Mouse (Mus musculus) left cerebral cortex, postnatal 14 days (tissue): ENCODE results near the gene Ptprm. TPM values are rescaled to one million over a fixed set of nuclear protein-coding genes. Genes with fewer than 3 reads are reported as not detected.
A peak's percentile ranks its signal among the peaks of the same experiment; 100 is the strongest.

Source experiments
- DNase-seq, 2 experiments: peaks; one replicate each; pipeline ENCODE4 v3.0.0; 2021 to 2022; ENCODE audit warnings: low spot score in 2 of 2, mixed read lengths in 1 of 2
- intact Hi-C: fragments of 180-260 bp; cut with DNase I; formaldehyde crosslinking; loops from one replicate; pipeline ENCODE4 v1.15.1; 2025
- total RNA-seq, 2 experiments: library from RNA; stranded (reverse); gene quantifications; 2 replicates each; pipeline ENCODE4 v1.2.3; 2021

Ptprm gene
- total RNA-seq, 2 experiments from 2014 or later, result 36.2 to 41.9 TPM

DNA sequence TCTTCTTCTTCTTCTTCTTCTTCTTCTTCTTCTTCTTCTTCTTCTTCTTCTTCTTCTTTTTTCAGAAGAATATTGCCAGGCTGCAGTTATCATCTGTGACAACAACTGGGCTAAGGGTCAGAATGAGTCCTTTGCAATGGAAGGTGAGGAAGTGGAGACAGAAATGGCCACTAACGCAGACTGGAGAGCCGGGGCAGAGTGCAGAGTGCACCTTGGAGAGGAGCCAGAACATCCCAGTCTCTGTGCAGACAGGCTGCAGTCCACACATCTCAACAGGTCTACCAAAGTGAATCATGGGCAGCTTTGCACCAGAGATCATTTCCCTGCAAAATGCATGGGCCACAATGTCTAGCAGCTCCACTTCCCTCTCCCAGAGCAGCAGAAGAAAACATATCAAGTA is 239.4 kb downstream of the Ptprm start:
- DNase-seq, result no peak

DNA sequence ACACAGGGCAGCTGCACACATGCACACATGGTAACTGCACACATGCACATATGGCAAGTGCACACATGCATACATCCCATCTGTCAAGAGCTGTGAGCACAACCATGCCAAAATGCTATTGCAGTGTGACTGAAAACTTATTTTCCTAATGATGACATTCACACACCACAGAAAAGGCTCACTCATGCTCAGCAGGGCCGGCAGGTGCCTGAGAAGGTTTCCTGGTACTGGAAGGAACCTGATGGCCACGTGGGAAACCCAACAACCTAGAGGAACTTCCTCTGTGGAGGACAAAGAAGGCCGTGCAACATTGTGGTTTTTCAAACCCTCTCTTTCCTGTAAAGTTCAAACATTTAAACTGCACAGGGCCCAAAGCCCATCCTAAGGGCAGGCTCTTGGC is 241.6 kb downstream of the Ptprm start:
- intact Hi-C loops, result no loop called here
- no peak for DNase-seq

More for the DNA sequence above, 239.4 kb downstream of the Ptprm start:
- intact Hi-C loops, result no loop called here

GRCm38 (mm10) chr17:67106176-67106575 is 248.1 kb downstream of the Ptprm start:
- no peak for DNase-seq
- intact Hi-C loops, result no loop called here

GRCm38 (mm10) chr17:67102051-67102450 is 252.2 kb downstream of the Ptprm start:
- intact Hi-C loops, result no loop called here
- no peak for DNase-seq

DNA sequence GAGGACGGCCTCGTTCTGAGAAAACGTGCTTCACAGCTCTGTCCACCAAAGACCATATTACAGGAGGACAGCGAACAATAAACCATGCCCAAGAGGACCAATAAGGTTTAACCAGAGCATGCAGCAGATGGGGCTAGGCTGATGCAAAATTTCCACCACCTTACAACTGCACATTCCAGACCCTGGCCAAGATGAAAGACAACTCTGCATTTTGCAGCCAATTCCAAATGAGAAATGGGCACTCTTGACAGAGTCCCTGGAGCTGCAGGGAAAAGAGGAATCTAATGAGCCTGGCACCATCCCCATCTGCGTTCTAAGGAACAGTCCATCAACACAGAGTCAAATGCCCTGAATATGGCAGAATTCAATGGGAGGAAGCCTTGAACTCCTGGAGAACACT is 263.3 kb downstream of the Ptprm start:
- no peak for DNase-seq
- intact Hi-C loops, result no loop called here

DNA sequence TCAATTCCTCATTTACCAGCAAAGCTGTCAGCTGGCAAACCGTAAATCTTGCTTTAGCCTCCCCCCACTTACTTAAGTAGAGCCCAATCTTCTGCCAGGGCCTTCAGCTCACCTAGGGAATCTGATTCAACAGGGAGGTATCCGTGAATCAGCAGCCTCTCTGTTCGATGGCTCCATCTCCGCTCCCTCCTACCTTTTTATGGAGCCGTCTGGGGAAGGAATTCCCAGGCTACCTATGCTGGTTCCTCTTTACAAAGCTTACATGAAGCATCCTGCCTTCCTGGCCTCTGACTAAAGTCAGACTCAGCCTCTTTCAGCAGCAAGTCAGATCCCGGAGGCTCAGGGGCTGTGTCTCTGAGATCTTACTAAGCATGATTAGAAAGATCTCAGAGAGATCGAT is 264.1 kb downstream of the Ptprm start:
- intact Hi-C loops, result no loop called here
- DNase-seq, result no peak

DNA sequence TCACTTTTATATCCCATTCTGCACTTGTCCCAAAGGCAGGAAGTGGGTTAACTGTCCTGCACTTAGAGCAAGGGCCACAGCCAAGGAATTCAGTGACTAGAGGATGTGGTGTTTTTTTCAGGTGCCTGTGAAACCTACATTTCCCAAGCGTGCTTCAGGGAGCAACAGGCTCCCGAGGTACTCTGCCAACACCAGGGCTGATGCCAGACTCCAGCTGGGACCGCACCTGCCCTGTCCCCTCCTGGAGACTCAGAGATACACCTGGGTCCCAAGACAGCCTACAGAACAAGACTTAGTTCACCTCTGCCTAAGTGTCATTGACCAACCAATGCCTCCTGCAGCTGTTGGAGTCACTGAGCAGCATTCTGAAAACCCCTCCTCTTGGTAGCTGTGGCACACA is 264.6 kb downstream of the Ptprm start:
- DNase-seq, result no peak
- intact Hi-C loops, result no loop called here

GRCm38 (mm10) chr17:67087585-67087984 is 266.7 kb downstream of the Ptprm start:
- DNase-seq, result no peak
- intact Hi-C loops, result no loop called here

DNA sequence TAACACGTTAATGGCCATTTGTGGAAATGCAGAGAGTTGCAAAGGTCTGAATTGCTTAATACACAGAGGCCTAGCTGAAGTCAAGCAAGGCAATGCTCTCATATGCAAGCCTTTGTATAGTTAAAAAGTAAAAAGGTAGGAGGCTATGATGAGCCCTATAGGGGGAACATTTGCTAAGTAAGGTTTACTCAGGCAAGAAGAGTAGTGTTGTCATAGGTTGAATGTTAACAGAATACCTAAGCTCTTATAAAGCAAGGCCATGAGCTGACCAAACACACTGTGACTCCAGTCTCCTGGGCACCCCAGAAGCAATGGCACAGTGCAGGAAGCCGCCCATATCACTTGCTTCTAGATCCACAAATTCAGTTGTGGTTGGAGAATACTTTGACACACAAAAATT is 267.4 kb downstream of the Ptprm start:
- intact Hi-C loops, result no loop called here
- no peak for DNase-seq

DNA sequence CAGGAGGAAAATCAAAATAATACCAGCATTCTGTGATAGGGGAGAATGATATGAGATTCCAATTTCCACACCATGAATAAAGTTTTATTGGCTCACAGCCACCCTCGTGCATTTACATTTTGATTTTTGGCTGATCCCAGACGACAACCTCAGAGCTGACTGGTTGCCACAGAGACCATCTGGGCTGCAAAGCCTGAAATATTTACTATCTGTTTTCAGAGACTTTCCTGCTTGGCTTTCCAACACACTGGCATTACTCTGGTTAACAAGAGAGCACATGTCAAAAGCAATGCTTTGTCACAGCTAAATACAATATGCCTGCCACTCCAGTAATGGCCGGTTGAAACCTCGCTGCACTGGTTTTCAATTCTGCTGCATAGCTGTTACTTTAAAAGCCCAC is 269.8 kb downstream of the Ptprm start:
- intact Hi-C loops, result no loop called here
- DNase-seq, result no peak

GRCm38 (mm10) chr17:67084093-67084492 is 270.2 kb downstream of the Ptprm start:
- no peak for DNase-seq
- intact Hi-C loops, result no loop called here

DNA sequence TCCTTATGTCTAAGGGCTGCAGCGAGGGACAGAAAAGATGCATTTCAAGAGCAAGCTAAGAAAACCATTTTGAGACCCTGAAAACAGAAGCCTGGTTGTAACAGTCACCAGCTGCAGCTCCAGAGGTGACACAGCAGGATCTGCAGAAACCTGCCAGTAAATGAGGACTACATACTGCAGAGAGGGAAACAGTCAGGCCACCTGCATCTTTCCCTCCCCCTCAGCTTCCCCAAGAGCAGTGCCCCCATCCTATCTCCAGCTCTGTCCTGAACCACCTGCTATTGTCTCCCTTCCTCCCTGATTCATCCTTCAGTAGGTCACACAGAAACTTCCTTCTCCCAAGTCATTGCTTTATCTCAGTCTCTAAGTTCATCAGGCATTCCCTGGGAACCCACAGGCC is 274.7 kb downstream of the Ptprm start:
- no peak for DNase-seq
- intact Hi-C loops, result no loop called here

- no peak for DNase-seq
- intact Hi-C loops, result no loop called here
These were observed 280.7 kb downstream of the Ptprm start for GRCm38 (mm10) chr17:67073580-67073979.

- intact Hi-C loops, result no loop called here
- DNase-seq, result no peak
These were observed 281.1 kb downstream of the Ptprm start for GRCm38 (mm10) chr17:67073139-67073538.

GRCm38 (mm10) chr17:67071231-67072009 is 282.8 kb downstream of the Ptprm start:
- intact Hi-C loops, result no loop called here
- DNase-seq, result peak; percentile 36 to 37

DNA sequence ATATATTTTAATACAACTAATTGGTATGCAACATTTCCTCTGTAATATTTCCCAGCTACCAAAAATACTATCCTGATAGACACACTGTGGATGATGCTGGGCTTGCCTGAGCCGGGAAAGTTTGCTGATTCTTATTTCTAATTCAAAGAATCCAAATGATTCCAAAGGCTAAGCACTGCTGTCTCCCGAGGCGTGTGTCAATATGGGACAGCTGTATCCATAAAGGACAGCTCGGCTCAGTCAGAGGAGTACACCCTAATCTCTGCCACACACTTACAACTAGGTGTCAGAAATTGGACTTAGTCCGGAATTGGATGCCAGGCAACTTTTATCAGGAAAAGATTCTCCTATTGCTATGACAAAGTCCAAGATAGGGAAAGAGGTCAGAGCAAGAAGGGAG is 290.6 kb downstream of the Ptprm start:
- no peak for DNase-seq
- intact Hi-C loops, result no loop called here

DNA sequence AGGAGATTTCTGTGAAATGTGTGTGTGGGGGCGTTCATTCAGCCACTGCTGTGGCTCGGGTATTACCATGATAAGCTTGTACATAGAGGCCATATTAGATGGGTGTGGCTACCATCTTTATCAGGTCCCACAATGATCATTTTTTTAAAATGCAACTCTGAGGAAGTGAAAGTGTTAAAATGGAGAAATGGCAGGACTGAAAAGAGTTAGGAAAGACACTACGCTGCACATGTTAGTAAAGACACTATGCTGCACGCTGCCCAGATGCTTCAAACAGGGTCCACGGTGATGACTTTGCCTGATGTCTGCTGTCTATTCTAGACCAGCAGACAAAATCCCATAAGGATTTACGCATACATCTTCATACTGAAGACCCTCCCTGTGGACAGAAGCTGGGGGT is 298.6 kb downstream of the Ptprm start:
- intact Hi-C loops, result no loop called here
- no peak for DNase-seq

GRCm38 (mm10) chr17:67054202-67054601 is 300.1 kb downstream of the Ptprm start:
- intact Hi-C loops, result no loop called here
- DNase-seq, result no peak

GRCm38 (mm10) chr17:67052624-67053314 is 301.5 kb downstream of the Ptprm start:
- intact Hi-C loops, result no loop called here
- peak in 1 of 2 experiments; percentile 9 for DNase-seq

GRCm38 (mm10) chr17:67047697-67048096 is 306.6 kb downstream of the Ptprm start:
- DNase-seq, result no peak
- intact Hi-C loops, result no loop called here

- no peak for DNase-seq
- intact Hi-C loops, result no loop called here
These were observed 315.7 kb downstream of the Ptprm start for GRCm38 (mm10) chr17:67038558-67038957.
